Mouse (Mus musculus): ENCODE data around the gene Ascc2. TPM values are rescaled to one million over a fixed set of nuclear protein-coding genes. Genes with fewer than 3 reads are reported as not detected.

Ascc2 gene
- 34.1 and 35.9 TPM in 2 replicates for polyA plus RNA-seq (2015; fragmentation: Nextera tagmentation; extraction: Ambion mirVana)

DNA sequence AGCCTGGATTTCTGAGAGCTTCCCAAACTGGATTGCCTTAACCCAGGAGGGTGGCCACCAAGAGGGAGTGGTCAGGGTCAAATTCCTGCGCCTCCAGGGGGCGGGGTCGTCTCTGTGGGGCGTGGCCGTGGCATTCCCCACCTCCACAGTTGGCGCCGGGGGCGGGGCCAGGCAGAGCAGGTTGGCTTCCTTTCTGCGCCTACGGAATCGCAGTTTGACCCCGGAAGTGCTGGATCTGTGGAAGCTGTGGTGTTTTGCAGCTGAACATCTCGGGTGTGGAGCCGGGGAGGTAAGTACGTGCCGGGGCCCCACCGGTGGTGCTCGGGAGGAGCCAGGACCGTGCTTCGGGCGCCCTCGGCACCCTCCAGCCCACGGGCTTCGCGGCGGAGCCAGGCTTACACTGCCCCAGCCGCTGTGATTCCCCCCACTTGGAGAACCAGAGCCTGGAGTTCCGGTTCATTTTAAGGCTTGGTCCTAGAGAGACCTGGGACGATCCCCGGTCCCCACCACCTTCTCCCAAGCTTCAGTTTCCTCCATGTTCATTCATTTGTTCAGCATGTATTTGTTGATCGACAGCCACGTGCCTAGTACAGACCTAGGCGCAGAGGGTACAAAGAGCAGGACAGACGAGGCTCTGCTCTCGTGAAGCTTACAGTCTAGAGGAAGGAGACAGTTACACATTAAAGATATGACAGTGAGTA is at the start of gene Ascc2:
Gene Ascc2 (plus strand): TSS at position 214 of the 701 bp plus-strand sequence.
- peak; percentile 98 for ATAC-seq (ENCODE audit: low read depth)
- Histone ChIP-seq H3K4me3 (ENCODE audit: low read length) (peak within 1 kb of the TSS; percentile 91), H3K9me3 (ENCODE audit: control insufficient read depth, low read length) (no peaks in the 10 kb centered on the region), H3K4me2 (ENCODE audit: low read depth, low read length) (peak within 1 kb of the TSS; percentile 83), H3K27ac (ENCODE audit: low read length) (peak within 1 kb of the TSS; percentile 60), H3K27me3 (ENCODE audit: control insufficient read depth, insufficient read depth, low read depth, low read length) (no peaks in the 10 kb centered on the region), H3K4me1 (replicated peaks; ENCODE audit: control insufficient read depth, insufficient read depth, low read length) (peaks cover 14% of the 10 kb centered on the region), H3K36me3 (ENCODE audit: control insufficient read depth, insufficient read depth, low read length) (no peaks in the 10 kb centered on the region; the same call in 1 of the 2 replicates), H3K9ac (ENCODE audit: low read length) (peak within 1 kb of the TSS; percentile 73)
- under 1% methylated on average over 35 of the region's 35 CpGs for WGBS

DNA sequence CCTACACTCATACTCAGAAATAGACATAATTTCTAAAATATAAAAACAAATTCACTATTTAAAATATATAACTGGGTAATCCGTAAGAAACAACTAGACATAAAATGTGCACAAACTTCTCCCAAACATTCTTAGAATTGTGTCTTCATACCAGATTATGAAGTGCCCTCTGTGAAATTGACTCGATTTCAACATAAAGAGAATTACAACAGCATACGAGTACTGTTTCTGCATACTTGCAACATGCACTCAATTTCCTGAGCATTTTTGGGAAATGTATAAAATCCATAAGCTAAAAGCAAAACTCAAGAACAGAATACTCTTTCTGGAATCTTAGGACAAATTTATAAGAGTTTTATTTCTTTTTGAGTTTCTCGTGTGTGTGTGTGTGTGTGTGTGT is 45.7 kb upstream of the Ascc2 start:
- Histone ChIP-seq H3K4me3 (ENCODE audit: low read length) (no peak overlapping the region), H3K4me2 (ENCODE audit: low read depth, low read length) (no peak overlapping the region), H3K9ac (ENCODE audit: low read length) (no peak overlapping the region), H3K27ac (ENCODE audit: low read length) (no peak overlapping the region), H3K36me3 (ENCODE audit: control insufficient read depth, insufficient read depth, low read length) (peaks cover 2% of the 10 kb centered on the region; the same call in 1 of the 2 replicates), H3K27me3 (ENCODE audit: control insufficient read depth, insufficient read depth, low read depth, low read length) (no peaks in the 10 kb centered on the region), H3K4me1 (replicated peaks; ENCODE audit: control insufficient read depth, insufficient read depth, low read length) (peaks cover 10% of the 10 kb centered on the region), H3K9me3 (ENCODE audit: control insufficient read depth, low read length) (no peaks in the 10 kb centered on the region)
- 77% methylated on average over 4 of the region's 4 CpGs for WGBS
- no peak for ATAC-seq (ENCODE audit: low read depth)

DNA sequence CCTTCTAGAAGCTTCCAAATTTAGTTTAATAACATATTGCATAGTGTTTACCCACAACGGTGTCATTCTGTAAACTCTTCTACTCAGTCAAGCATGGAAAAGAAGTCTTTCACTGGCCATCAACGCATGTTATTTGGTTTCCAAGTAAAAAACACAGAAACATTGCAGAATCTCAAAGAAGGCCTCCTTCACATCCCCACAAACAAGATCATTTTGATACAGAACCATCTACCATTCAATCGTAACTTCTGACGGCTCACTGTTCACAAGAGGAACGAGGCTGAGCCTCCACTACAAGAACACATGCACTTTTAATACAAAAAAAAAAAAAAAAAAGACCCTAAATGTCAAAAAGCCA is 44.1 kb upstream of the Ascc2 start:
- no peak overlapping the region for H3K27ac ChIP-seq (ENCODE audit: low read length)
- no peak for ATAC-seq (ENCODE audit: low read depth)
- 16% methylated on average over 5 of the region's 5 CpGs for WGBS

DNA sequence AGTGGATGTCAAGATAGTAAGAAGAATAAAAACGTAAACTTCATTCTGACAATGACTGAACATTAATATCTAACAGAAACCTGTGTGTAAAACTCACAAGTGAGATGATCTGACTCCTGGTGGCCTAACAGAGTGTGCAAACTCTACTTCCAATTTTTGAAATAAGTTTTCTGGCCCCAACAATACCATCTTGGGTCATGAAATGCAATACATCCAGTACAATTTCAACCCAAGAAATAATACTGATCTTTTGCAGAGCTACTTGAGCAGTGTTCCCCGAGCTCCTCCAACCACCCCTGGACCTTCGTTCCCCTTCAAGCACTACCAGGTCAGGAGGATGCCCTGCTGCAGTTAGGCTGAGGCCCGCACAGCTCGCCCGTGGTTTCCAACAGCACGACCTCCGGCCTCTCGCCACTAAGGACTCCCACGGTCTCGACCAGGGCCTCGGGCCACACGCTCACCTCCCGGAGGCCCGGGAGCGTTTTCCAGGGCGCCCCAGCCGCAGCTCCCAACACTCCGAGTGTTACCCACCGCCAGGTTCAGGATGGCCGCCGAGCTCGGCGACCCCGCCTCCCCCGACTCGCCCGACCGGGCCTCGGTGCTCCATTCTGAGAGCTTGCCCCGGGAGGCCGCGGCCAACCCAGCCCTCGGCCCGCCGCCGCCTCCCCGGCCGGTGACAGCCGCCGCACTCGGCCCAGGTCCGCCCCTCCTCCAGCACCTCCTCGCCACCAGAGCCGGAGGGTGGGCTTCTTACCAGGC is 43.5 kb upstream of the Ascc2 start:
- Histone ChIP-seq H3K4me2 (ENCODE audit: low read depth, low read length) (peak overlapping the region; percentile 70), H3K9me3 (ENCODE audit: control insufficient read depth, low read length) (no peaks in the 10 kb centered on the region), H3K36me3 (ENCODE audit: control insufficient read depth, insufficient read depth, low read length) (peaks cover 2% of the 10 kb centered on the region; the same call in 1 of the 2 replicates), H3K27me3 (ENCODE audit: control insufficient read depth, insufficient read depth, low read depth, low read length) (no peaks in the 10 kb centered on the region), H3K9ac (ENCODE audit: low read length) (peak overlapping the region; percentile 89), H3K4me1 (replicated peaks; ENCODE audit: control insufficient read depth, insufficient read depth, low read length) (peaks cover 10% of the 10 kb centered on the region), H3K27ac (ENCODE audit: low read length) (peak overlapping the region; percentile 86), H3K4me3 (ENCODE audit: low read length) (peak overlapping the region; percentile 97)
- peak; percentile 88 for ATAC-seq (ENCODE audit: low read depth)
- WGBS: under 1% methylated on average over 42 of the region's 45 CpGs

More for the DNA sequence above, 44.1 kb upstream of the Ascc2 start:
- peak overlapping the region; percentile 70 for H3K4me2 ChIP-seq (ENCODE audit: low read depth, low read length)
- no peaks in the 10 kb centered on the region for H3K9me3 ChIP-seq (ENCODE audit: control insufficient read depth, low read length)
- H3K36me3 ChIP-seq (ENCODE audit: control insufficient read depth, insufficient read depth, low read length): peaks cover 2% of the 10 kb centered on the region; the same call in 1 of the 2 replicates
- peaks cover 10% of the 10 kb centered on the region for H3K4me1 ChIP-seq (replicated peaks; ENCODE audit: control insufficient read depth, insufficient read depth, low read length)
- peak overlapping the region; percentile 97 for H3K4me3 ChIP-seq (ENCODE audit: low read length)
- H3K27me3 ChIP-seq (ENCODE audit: control insufficient read depth, insufficient read depth, low read depth, low read length): no peaks in the 10 kb centered on the region
- peak overlapping the region; percentile 89 for H3K9ac ChIP-seq (ENCODE audit: low read length)

DNA sequence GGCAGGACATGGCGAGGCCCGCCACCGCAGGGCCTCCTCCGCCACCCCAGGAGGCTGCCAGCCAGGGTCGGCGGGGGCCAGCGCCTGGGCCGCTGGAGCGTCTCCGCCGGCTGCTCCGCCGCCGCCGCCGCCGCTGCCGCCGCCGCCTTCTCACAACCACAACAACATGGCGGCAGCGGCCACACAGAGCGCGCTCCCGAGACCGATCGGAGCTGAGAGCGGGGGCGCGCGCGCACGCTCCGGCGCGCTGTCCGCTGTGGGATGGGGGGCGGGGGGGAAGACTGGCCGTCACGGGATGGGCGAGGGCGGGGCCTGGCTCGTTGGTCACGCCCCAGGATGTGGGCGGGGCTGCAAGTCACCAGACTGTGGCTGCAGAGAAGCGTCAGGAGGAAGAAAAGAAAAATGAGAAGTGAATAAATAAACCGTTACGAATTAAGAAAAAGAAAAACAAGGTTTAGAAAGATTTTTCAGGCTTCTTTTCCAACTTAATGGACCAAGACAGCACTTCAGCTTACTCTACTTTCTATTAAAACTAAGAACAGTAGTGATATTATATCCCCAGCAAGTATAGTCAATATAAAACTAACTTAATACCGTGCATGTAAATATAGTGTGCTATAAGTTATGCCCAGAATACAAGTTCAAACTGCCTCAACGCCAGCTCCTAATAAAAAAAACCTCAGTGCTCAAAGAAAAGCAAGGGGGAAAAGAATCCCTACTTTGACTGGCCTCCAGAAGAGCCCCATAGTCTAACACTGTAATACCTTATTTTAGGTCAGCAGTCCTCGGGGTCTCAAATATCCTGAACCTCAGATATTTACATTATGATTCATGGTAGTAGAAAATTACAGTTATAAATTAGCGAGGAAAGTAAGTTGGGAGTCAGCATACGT is 42.7 kb upstream of the Ascc2 start, which contains the start of gene Mtmr3:
Gene Mtmr3 (minus strand): TSS at position 256 of the 893 bp plus-strand sequence.
- Histone ChIP-seq H3K9me3 (ENCODE audit: control insufficient read depth, low read length) (no peaks in the 10 kb centered on the region), H3K4me2 (ENCODE audit: low read depth, low read length) (peak within 1 kb of the TSS; percentile 70), H3K9ac (ENCODE audit: low read length) (peak within 1 kb of the TSS; percentile 89), H3K27ac (ENCODE audit: low read length) (peak within 1 kb of the TSS; percentile 86), H3K4me1 (replicated peaks; ENCODE audit: control insufficient read depth, insufficient read depth, low read length) (peaks cover 10% of the 10 kb centered on the region), H3K4me3 (ENCODE audit: low read length) (peak within 1 kb of the TSS; percentile 97), H3K27me3 (ENCODE audit: control insufficient read depth, insufficient read depth, low read depth, low read length) (no peaks in the 10 kb centered on the region), H3K36me3 (ENCODE audit: control insufficient read depth, insufficient read depth, low read length) (no peaks in the 10 kb centered on the region)
- peak; percentile 98 for ATAC-seq (ENCODE audit: low read depth)
- 4% methylated on average over 45 of the region's 53 CpGs for WGBS

DNA sequence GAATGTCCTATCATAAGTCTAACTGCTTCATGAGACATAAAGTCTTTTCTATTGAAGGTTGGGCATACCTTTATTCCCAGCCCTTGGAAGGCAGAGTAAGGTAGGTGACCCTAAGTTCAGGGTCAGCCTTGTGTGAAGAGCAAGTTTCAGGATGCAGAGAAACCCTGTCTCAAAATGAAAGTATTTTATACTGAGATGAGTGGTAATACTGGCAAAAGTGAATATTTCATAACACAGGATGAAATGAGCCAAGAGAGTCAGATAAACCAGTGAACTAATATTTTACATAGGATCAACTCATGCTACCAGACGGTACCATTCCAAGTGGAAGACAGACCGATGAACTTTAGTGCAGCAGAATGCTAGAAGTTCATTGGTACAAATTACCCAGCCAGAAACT is 39.1 kb upstream of the Ascc2 start:
- Histone ChIP-seq H3K9me3 (ENCODE audit: control insufficient read depth, low read length) (no peaks in the 10 kb centered on the region), H3K36me3 (ENCODE audit: control insufficient read depth, insufficient read depth, low read length) (no peaks in the 10 kb centered on the region), H3K4me1 (replicated peaks; ENCODE audit: control insufficient read depth, insufficient read depth, low read length) (peaks cover 9% of the 10 kb centered on the region), H3K4me3 (ENCODE audit: low read length) (no peak overlapping the region), H3K27ac (ENCODE audit: low read length) (no peak overlapping the region), H3K4me2 (ENCODE audit: low read depth, low read length) (no peak overlapping the region), H3K27me3 (ENCODE audit: control insufficient read depth, insufficient read depth, low read depth, low read length) (no peaks in the 10 kb centered on the region), H3K9ac (ENCODE audit: low read length) (no peak overlapping the region)
- no peak for ATAC-seq (ENCODE audit: low read depth)
- WGBS: 77% methylated on average over 2 of the region's 2 CpGs

DNA sequence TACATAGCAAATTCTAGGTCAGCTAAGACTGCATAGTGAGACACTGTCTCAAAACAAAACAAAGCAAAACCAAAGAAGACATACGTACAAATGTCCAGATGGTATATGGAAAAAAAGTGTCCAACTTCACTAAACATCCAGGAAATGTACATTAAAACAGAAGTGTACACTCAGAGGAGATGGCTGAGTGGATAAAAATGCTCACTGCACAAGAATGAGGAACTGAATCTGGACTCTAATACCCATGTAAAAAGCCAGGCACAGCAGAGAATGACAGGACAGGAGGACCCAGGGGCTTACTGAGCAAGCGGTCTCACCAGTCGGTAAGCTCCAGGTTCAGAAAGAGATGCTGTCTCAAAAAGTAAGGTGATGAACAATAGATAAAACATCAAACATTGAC is 37.6 kb upstream of the Ascc2 start:
- WGBS: 83% methylated on average over 3 of the region's 3 CpGs
- no peaks in the 10 kb centered on the region for H3K36me3 ChIP-seq (ENCODE audit: control insufficient read depth, insufficient read depth, low read length)
- H3K9ac ChIP-seq (ENCODE audit: low read length): no peak overlapping the region
- H3K27ac ChIP-seq (ENCODE audit: low read length): no peak overlapping the region
- no peak overlapping the region for H3K4me3 ChIP-seq (ENCODE audit: low read length)
- no peaks in the 10 kb centered on the region for H3K9me3 ChIP-seq (ENCODE audit: control insufficient read depth, low read length)
- no peaks in the 10 kb centered on the region for H3K27me3 ChIP-seq (ENCODE audit: control insufficient read depth, insufficient read depth, low read depth, low read length)
- no peak overlapping the region for H3K4me2 ChIP-seq (ENCODE audit: low read depth, low read length)
- ATAC-seq (ENCODE audit: low read depth): no peak
- peaks cover 12% of the 10 kb centered on the region; the same call in 1 of the 2 replicates for H3K4me1 ChIP-seq (replicated peaks; ENCODE audit: control insufficient read depth, insufficient read depth, low read length)

DNA sequence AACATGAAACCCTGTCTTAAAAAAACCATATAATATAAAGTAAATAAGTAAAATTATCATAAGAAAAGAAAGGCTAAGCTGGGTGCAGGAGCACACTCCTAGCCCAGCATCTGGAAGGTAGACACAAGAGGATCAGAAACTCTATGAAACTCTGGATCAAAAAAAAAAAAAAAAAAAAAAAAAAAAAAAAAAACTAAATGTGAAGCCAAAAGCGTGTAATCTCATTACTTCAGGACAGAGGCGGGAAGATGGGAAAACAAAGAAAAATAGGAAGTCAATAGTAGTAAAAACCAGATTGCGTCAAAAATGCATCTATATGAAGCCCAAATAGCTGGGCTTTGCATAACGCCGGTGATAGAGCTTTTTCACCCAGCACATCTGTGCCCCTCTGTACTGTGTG is 35.7 kb upstream of the Ascc2 start:
- Histone ChIP-seq H3K4me3 (ENCODE audit: low read length) (no peak overlapping the region), H3K27me3 (ENCODE audit: control insufficient read depth, insufficient read depth, low read depth, low read length) (no peaks in the 10 kb centered on the region), H3K36me3 (ENCODE audit: control insufficient read depth, insufficient read depth, low read length) (no peaks in the 10 kb centered on the region), H3K9me3 (ENCODE audit: control insufficient read depth, low read length) (no peaks in the 10 kb centered on the region), H3K27ac (ENCODE audit: low read length) (no peak overlapping the region), H3K4me2 (ENCODE audit: low read depth, low read length) (no peak overlapping the region), H3K9ac (ENCODE audit: low read length) (no peak overlapping the region), H3K4me1 (replicated peaks; ENCODE audit: control insufficient read depth, insufficient read depth, low read length) (peaks cover 12% of the 10 kb centered on the region; the same call in 1 of the 2 replicates)
- 86% methylated on average over 5 of the region's 5 CpGs for WGBS
- ATAC-seq (ENCODE audit: low read depth): no peak
